Mouse (Mus musculus): ENCODE results near the gene Dnajc4. TPM values are rescaled to one million over a fixed set of nuclear protein-coding genes. Genes with fewer than 3 reads are reported as not detected.

Dnajc4 gene
- polyA plus RNA-seq, 1 experiment, result 15.8 TPM

- H3K36me3 ChIP-seq (ENCODE audit: control insufficient read depth, insufficient read depth, low read length, poor library complexity, severe bottlenecking), result 0 out of 2 replicates have a peak, but pooled peaks cover 4% of the 10 kb centered on the region
Measured at GRCm38 (mm10) chr19:7014481-7015135, 22.2 kb upstream of the Dnajc4 start.

DNA sequence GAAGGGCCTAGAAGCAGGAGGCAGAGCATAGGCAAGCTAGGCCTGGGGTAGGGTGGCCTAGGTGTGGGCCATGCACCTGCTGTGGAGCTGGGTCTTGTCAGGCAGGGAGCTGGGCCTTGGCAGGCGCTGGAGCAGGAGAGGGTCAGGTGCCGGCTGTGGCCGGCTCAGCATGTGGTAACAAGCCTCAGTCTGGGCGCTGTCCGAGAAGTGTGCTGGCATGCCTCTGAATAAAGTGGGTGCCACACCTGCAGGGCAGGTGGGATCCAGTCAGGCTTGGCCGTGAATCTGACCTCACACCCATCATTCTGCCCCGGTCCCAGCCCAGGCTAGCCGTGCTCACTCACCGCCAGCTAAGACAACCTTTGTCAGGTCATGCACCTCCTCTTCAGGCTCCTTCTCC is 21.6 kb upstream of the Dnajc4 start:
- no peaks in the 10 kb centered on the region for H3K36me3 ChIP-seq (ENCODE audit: control insufficient read depth, insufficient read depth, low read length, poor library complexity, severe bottlenecking)
- no peaks in the 10 kb centered on the region for H3K27me3 ChIP-seq (ENCODE audit: control insufficient read depth, insufficient read depth, low read length, poor library complexity, severe bottlenecking)
- H3K9ac ChIP-seq (ENCODE audit: low read depth, poor library complexity, severe bottlenecking), result no peak overlapping the region
- H3K9me3 ChIP-seq (replicated peaks; ENCODE audit: control insufficient read depth, insufficient read depth, low read length, poor library complexity, severe bottlenecking), result no peaks in the 10 kb centered on the region
- no peaks in the 10 kb centered on the region for H3K4me1 ChIP-seq (ENCODE audit: control insufficient read depth, insufficient read depth, low read length)
- TF ChIP-seq CTCF (IDR thresholded peaks at IDR 0.05; ENCODE audit: low read depth, low read length) (no peak), POLR2A (IDR thresholded peaks at IDR 0.05; ENCODE audit: insufficient read depth, low read length) (no peak), EP300 (IDR thresholded peaks at IDR 0.05; ENCODE audit: insufficient read depth, low read depth, low read length) (no peak)
- H3K4me3 ChIP-seq (ENCODE audit: low read depth, low read length), result no peak overlapping the region
- H3K27ac ChIP-seq (ENCODE audit: insufficient read depth, low read length), result no peak overlapping the region

More at GRCm38 (mm10) chr19:7014481-7015135, 22.2 kb upstream of the Dnajc4 start:
- Histone ChIP-seq H3K4me3 (ENCODE audit: low read depth, low read length) (no peak overlapping the region), H3K27ac (ENCODE audit: insufficient read depth, low read length) (no peak overlapping the region), H3K27me3 (ENCODE audit: control insufficient read depth, insufficient read depth, low read length, poor library complexity, severe bottlenecking) (no peaks in the 10 kb centered on the region), H3K4me1 (ENCODE audit: control insufficient read depth, insufficient read depth, low read length) (no peaks in the 10 kb centered on the region), H3K9ac (ENCODE audit: low read depth, poor library complexity, severe bottlenecking) (no peak overlapping the region), H3K9me3 (replicated peaks; ENCODE audit: control insufficient read depth, insufficient read depth, low read length, poor library complexity, severe bottlenecking) (no peaks in the 10 kb centered on the region)
- TF ChIP-seq POLR2A (IDR thresholded peaks at IDR 0.05; ENCODE audit: insufficient read depth, low read length) (no peak), CTCF (IDR thresholded peaks at IDR 0.05; ENCODE audit: low read depth, low read length) (no peak), EP300 (IDR thresholded peaks at IDR 0.05; ENCODE audit: insufficient read depth, low read depth, low read length) (no peak)

DNA sequence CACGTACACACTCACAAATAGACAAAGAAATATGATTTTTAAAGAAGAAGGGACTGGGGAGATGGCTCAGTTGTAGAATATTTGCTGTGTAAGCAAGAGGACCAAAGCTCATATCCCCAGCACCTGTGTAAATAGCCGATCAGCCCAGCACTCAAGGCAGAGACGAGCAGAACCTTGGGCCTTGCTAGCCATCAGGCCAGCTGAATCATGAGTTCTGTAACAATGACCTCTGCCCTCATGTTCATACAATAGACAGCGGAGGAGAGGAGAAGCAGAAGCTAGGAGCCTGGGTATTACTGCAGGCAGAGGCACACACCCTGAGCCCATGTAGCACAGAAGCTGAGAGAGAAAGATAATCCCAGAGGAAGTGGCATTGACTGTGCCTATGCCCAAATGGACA is 20.1 kb upstream of the Dnajc4 start:
- no peak overlapping the region for H3K9ac ChIP-seq (ENCODE audit: low read depth, poor library complexity, severe bottlenecking)
- H3K9me3 ChIP-seq (replicated peaks; ENCODE audit: control insufficient read depth, insufficient read depth, low read length, poor library complexity, severe bottlenecking), result no peaks in the 10 kb centered on the region
- TF ChIP-seq EP300 (IDR thresholded peaks at IDR 0.05; ENCODE audit: insufficient read depth, low read depth, low read length) (no peak), POLR2A (IDR thresholded peaks at IDR 0.05; ENCODE audit: insufficient read depth, low read length) (no peak), CTCF (IDR thresholded peaks at IDR 0.05; ENCODE audit: low read depth, low read length) (no peak)
- H3K36me3 ChIP-seq (ENCODE audit: control insufficient read depth, insufficient read depth, low read length, poor library complexity, severe bottlenecking), result no peaks in the 10 kb centered on the region
- no peak overlapping the region for H3K4me3 ChIP-seq (ENCODE audit: low read depth, low read length)
- no peaks in the 10 kb centered on the region for H3K27me3 ChIP-seq (ENCODE audit: control insufficient read depth, insufficient read depth, low read length, poor library complexity, severe bottlenecking)
- no peak overlapping the region for H3K27ac ChIP-seq (ENCODE audit: insufficient read depth, low read length)
- no peaks in the 10 kb centered on the region for H3K4me1 ChIP-seq (ENCODE audit: control insufficient read depth, insufficient read depth, low read length)

GRCm38 (mm10) chr19:7006892-7007593 is 14.7 kb upstream of the Dnajc4 start:
- Histone ChIP-seq H3K4me1 (ENCODE audit: control insufficient read depth, insufficient read depth, low read length) (no peaks in the 10 kb centered on the region), H3K9me3 (replicated peaks; ENCODE audit: control insufficient read depth, insufficient read depth, low read length, poor library complexity, severe bottlenecking) (no peaks in the 10 kb centered on the region), H3K27ac (ENCODE audit: insufficient read depth, low read length) (no peak overlapping the region), H3K27me3 (ENCODE audit: control insufficient read depth, insufficient read depth, low read length, poor library complexity, severe bottlenecking) (no peaks in the 10 kb centered on the region), H3K4me3 (ENCODE audit: low read depth, low read length) (no peak overlapping the region), H3K9ac (ENCODE audit: low read depth, poor library complexity, severe bottlenecking) (no peak overlapping the region), H3K36me3 (ENCODE audit: control insufficient read depth, insufficient read depth, low read length, poor library complexity, severe bottlenecking) (no peaks in the 10 kb centered on the region)
- TF ChIP-seq POLR2A (IDR thresholded peaks at IDR 0.05; ENCODE audit: insufficient read depth, low read length) (no peak), CTCF (IDR thresholded peaks at IDR 0.05; ENCODE audit: low read depth, low read length) (no peak), EP300 (IDR thresholded peaks at IDR 0.05; ENCODE audit: insufficient read depth, low read depth, low read length) (no peak)

DNA sequence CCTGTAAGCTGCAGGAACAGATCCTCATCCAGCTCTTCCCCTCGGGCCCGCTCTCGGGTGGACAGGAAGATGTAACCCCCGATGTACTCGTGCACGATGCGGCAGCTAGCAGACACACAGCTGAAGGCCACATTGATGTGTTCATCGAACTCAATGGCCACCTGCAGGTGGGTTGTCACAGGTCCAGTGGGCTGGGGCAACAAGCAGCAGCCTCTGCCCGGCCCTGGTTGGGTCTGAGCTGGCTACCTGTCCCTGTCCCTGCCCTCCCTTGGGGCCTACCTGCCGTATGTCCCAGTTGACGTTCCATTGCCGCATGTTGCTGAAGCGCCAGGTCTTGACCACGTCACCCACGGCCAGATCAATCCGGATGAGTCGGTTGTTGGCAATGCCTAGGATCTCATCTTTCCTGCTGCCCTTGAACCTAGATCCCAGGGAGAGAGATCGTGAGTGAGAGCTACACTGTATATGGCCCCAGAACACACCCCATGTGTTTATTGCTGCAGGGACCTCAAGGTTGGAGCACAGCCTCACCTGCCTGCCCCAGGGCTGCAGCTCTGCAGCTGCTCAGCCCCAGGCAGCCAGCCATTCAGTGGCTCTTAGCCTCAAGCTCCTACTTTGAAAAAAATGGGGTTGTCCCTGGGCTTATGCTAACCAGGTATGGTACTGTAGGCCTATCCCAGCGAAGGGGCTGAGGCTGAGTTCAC is 7.1 kb upstream of the Dnajc4 start:
- Histone ChIP-seq H3K4me3 (ENCODE audit: low read depth, low read length) (no peak overlapping the region), H3K9ac (ENCODE audit: low read depth, poor library complexity, severe bottlenecking) (no peak overlapping the region), H3K27ac (ENCODE audit: insufficient read depth, low read length) (no peak overlapping the region), H3K4me1 (ENCODE audit: control insufficient read depth, insufficient read depth, low read length) (no peaks in the 10 kb centered on the region), H3K9me3 (replicated peaks; ENCODE audit: control insufficient read depth, insufficient read depth, low read length, poor library complexity, severe bottlenecking) (no peaks in the 10 kb centered on the region; the same call in 1 of the 2 replicates), H3K36me3 (ENCODE audit: control insufficient read depth, insufficient read depth, low read length, poor library complexity, severe bottlenecking) (no peaks in the 10 kb centered on the region), H3K27me3 (ENCODE audit: control insufficient read depth, insufficient read depth, low read length, poor library complexity, severe bottlenecking) (no peaks in the 10 kb centered on the region)
- TF ChIP-seq EP300 (IDR thresholded peaks at IDR 0.05; ENCODE audit: insufficient read depth, low read depth, low read length), result no peak
- TF ChIP-seq CTCF (IDR thresholded peaks at IDR 0.05; ENCODE audit: low read depth, low read length), result no peak
- TF ChIP-seq POLR2A (IDR thresholded peaks at IDR 0.05; ENCODE audit: insufficient read depth, low read length), result no peak
